Mouse (Mus musculus) small intestine, adult 2 months (tissue): ENCODE measurements at regions not wholly inside any gene's neighbourhood (a gene's known extent, or its start where the extent isn't known, plus 50 kb on each side); places are given as distances from the start of the nearest gene placed in this dataset.
A peak's percentile ranks its signal among the peaks of the same experiment; 100 is the strongest.

Experiments
- H3K27ac ChIP-seq: fragments of 200-500 bp; 2 replicates; pipeline ENCODE4 v1.5.1; 2012; ENCODE audit warnings: low read depth, low read length, control low read depth, inconsistent platforms; ENCODE audit not compliant: insufficient read depth
- H3K27me3 ChIP-seq: fragments of 200-500 bp; 2 replicates; pipeline ENCODE4 v1.6.1; 2012; ENCODE audit warnings: mild to moderate bottlenecking, moderate library complexity, low read length, inconsistent platforms; ENCODE audit not compliant: control insufficient read depth, insufficient read depth
- H3K36me3 ChIP-seq: fragments of 200-500 bp; 2 replicates; pipeline ENCODE4 v1.6.1; 2012; ENCODE audit warnings: mild to moderate bottlenecking, low read length, control low read depth, inconsistent platforms; ENCODE audit not compliant: control insufficient read depth, insufficient read depth
- H3K4me1 ChIP-seq: fragments of 200-500 bp; 2 replicates; pipeline ENCODE4 v1.6.1; 2012; ENCODE audit warnings: low read length, inconsistent platforms, mixed read lengths; ENCODE audit not compliant: control insufficient read depth, insufficient read depth, insufficient read length
- H3K4me3 ChIP-seq: fragments of 200-500 bp; 2 replicates; pipeline ENCODE4 v1.5.1; 2012; ENCODE audit warnings: low read depth, mild to moderate bottlenecking, control low read depth, inconsistent platforms, low read length, moderate library complexity
- CTCF ChIP-seq: fragments of 200-500 bp; IDR thresholded peaks from 2 replicates; pipeline ENCODE4 v1.5.1; 2012; ENCODE audit warnings: low read depth, mild to moderate bottlenecking, control low read depth, inconsistent platforms, low read length, moderate library complexity, mixed read lengths; ENCODE audit not compliant: insufficient replicate concordance, insufficient read length; ENCODE audit errors: extremely low read depth
- POLR2A ChIP-seq: fragments of 200-500 bp; IDR thresholded peaks from 2 replicates; pipeline ENCODE4 v1.6.1; 2012; ENCODE audit warnings: low read depth, mild to moderate bottlenecking, control low read depth, inconsistent platforms, low read length, moderate library complexity
- WGBS: fragments of 180-500 bp; shearing (Covaris S2); methylation state at CpG from one replicate; pipeline ENCODE4 v1.1.7; 2018; 5-methylcytosine and 5-hydroxymethylcytosine counted together

- Histone ChIP-seq H3K4me1 (no peaks in the 10 kb centered on the region), H3K4me3 (no peak overlapping the region), H3K27me3 (no peaks in the 10 kb centered on the region), H3K36me3 (no peaks in the 10 kb centered on the region), H3K27ac (no peak overlapping the region)
- WGBS: 90% methylated on average over 3 of the region's 3 CpGs
- TF ChIP-seq POLR2A (no peak), CTCF (no peak)
Observed at GRCm38 (mm10) chr9:94467846-94468245, 70.0 kb downstream of the 1190002N15Rik start.

- H3K4me3 ChIP-seq: no peak overlapping the region
- H3K4me1 ChIP-seq: peaks cover 2% of the 10 kb centered on the region; the same call in 1 of the 2 replicates
- no peaks in the 10 kb centered on the region for H3K36me3 ChIP-seq
- H3K27ac ChIP-seq: 0 out of 2 replicates have a peak overlapping the region, but pooled peaks have one; percentile 3
- WGBS: 11% methylated on average over 6 of the region's 6 CpGs
- TF ChIP-seq POLR2A (no peak), CTCF (no peak)
- H3K27me3 ChIP-seq: no peaks in the 10 kb centered on the region
Observed at GRCm38 (mm10) chr9:94456085-94456531, 81.8 kb downstream of the 1190002N15Rik start.

- Histone ChIP-seq H3K27me3 (no peaks in the 10 kb centered on the region), H3K4me3 (no peak overlapping the region), H3K36me3 (no peaks in the 10 kb centered on the region), H3K4me1 (peaks cover 2% of the 10 kb centered on the region; the same call in 1 of the 2 replicates), H3K27ac (no peak overlapping the region)
- WGBS: 53% methylated on average over 7 of the region's 7 CpGs
- TF ChIP-seq CTCF: no peak
- TF ChIP-seq POLR2A: no peak
Observed at GRCm38 (mm10) chr9:94455466-94455865, 82.4 kb downstream of the 1190002N15Rik start.

GRCm38 (mm10) chr9:94449911-94450310, 88.0 kb downstream of the 1190002N15Rik start:
- H3K36me3 ChIP-seq: no peaks in the 10 kb centered on the region
- H3K4me3 ChIP-seq: no peak overlapping the region
- H3K27me3 ChIP-seq: no peaks in the 10 kb centered on the region
- no peak overlapping the region for H3K27ac ChIP-seq
- no peak for TF ChIP-seq POLR2A
- no peak for TF ChIP-seq CTCF
- WGBS: 71% methylated on average over 8 of the region's 8 CpGs
- H3K4me1 ChIP-seq: no peaks in the 10 kb centered on the region

- no peak overlapping the region for H3K27ac ChIP-seq
- no peaks in the 10 kb centered on the region for H3K27me3 ChIP-seq
- H3K4me1 ChIP-seq: no peaks in the 10 kb centered on the region
- no peaks in the 10 kb centered on the region for H3K36me3 ChIP-seq
- no peak for TF ChIP-seq POLR2A
- no peak for TF ChIP-seq CTCF
- WGBS: 51% methylated on average over 8 of the region's 8 CpGs
- H3K4me3 ChIP-seq: no peak overlapping the region
Observed at GRCm38 (mm10) chr9:94446182-94446763, 91.6 kb downstream of the 1190002N15Rik start.

GRCm38 (mm10) chr9:94444140-94444789, 93.6 kb downstream of the 1190002N15Rik start:
- H3K4me1 ChIP-seq: no peaks in the 10 kb centered on the region
- 77% methylated on average over 5 of the region's 5 CpGs for WGBS

GRCm38 (mm10) chr9:94441393-94441792, 96.5 kb downstream of the 1190002N15Rik start:
- no peak for TF ChIP-seq CTCF
- no peak for TF ChIP-seq POLR2A
- no peak overlapping the region for H3K27ac ChIP-seq
- H3K4me1 ChIP-seq: no peaks in the 10 kb centered on the region
- WGBS: 63% methylated on average over 4 of the region's 4 CpGs
- no peak overlapping the region for H3K4me3 ChIP-seq
- H3K36me3 ChIP-seq: no peaks in the 10 kb centered on the region
- no peaks in the 10 kb centered on the region; the same call in 1 of the 2 replicates for H3K27me3 ChIP-seq

More at GRCm38 (mm10) chr9:94444140-94444789, 93.6 kb downstream of the 1190002N15Rik start:
- H3K4me3 ChIP-seq: no peak overlapping the region
- no peak overlapping the region for H3K27ac ChIP-seq
- no peaks in the 10 kb centered on the region for H3K27me3 ChIP-seq
- TF ChIP-seq POLR2A (no peak), CTCF (no peak)
- H3K36me3 ChIP-seq: no peaks in the 10 kb centered on the region
